Mouse (Mus musculus): Measurements from ENCODE around the gene Hist1h2bf.
A peak's percentile ranks its signal among the peaks of the same experiment; 100 is the strongest.
"Not testable (repeated sequence)": the region's sequence is repeated elsewhere in the genome, so short reads cannot be mapped to it uniquely, and the experiment has no call there.

Hist1h2bf gene

GRCm38 (mm10) chr13:23571504-23572217 lies 2.3 kb downstream of the Hist1h2bf start:
- not testable (repeated sequence) for DNase-seq (ENCODE audit: low read depth, low spot score)

DNA sequence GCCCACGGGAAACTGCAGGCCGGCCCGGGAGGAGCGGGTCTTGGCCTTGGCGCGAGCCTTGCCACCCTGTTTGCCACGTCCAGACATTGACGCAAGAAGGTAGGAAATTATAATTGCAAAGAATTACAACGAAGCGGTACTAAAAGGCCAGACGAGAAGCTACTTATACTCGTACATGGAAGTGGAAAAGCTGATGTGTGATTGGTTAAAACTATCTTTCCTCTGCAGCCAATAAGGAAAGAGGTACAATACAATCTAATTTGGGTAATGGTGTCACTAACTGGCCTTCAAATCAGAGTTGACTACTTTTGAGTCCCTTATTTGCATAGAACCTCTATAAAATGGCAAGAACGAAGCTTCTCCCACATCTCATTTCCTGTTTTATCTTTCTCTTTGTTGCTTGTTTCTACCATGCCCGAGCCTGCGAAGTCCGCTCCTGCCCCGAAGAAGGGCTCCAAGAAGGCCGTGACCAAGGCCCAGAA lies 2.9 kb downstream of the Hist1h2bf start, which contains the start of the genes Hist1h2ae and Hist1h2bg:
Gene Hist1h2ae (minus strand): TSS at position 199 of the 482 bp plus-strand sequence.
Gene Hist1h2bg (plus strand): TSS at position 375 of the 482 bp plus-strand sequence.
- peak; percentile 92 for DNase-seq (ENCODE audit: low read depth, low spot score)

- DNase-seq (ENCODE audit: low read depth, low spot score) = not testable (repeated sequence)
Observed at GRCm38 (mm10) chr13:23570261-23571021, 3.6 kb downstream of the Hist1h2bf start.

DNA sequence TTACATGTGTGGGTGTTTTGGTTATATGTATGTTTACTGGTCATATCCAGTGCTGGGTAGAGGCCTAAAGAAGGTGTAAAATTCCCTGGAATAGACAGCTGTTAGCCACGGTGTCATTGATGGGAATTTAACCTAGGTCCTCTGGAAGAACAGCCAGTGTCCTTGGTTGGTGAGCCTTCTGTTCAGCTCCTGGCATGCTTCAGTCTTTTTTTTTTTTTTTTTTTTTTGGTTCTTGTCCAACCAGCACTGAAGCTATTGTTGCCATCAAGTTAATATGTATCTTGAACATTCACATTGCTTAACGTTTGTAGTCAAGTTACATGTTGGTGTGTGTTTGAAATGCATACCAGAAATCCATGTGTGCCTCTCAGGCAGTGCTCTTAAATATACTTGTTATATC lies 9.5 kb downstream of the Hist1h2bf start:
- DNase-seq (ENCODE audit: low read depth, low spot score) = no peak

GRCm38 (mm10) chr13:23562699-23563462 lies 11.1 kb downstream of the Hist1h2bf start:
- peak; percentile 46 for DNase-seq (ENCODE audit: low read depth, low spot score)

GRCm38 (mm10) chr13:23561883-23562659 lies 11.9 kb downstream of the Hist1h2bf start, which contains the start of gene Hist1h3e:
TSS of gene Hist1h3e (minus strand) at chr13:23562369.
- peak; percentile 98 for DNase-seq (ENCODE audit: low read depth, low spot score)

DNA sequence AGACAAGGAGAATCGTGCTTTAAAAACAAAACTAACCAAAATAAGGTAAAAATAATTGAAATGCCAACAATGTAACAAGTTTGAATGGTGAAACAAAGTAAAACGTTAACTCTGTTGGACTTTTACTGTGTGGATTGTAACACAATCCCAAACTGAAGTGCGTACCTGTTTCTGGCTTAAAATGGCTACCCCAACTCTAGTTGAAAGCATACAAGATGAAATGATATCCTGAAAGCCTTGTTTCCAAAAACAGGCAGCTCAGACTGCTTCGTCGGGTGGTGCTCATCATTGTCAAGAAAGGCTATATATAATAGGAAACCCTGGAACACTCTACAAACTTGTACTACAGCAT lies 12.5 kb downstream of the Hist1h2bf start:
- not testable (repeated sequence) for DNase-seq (ENCODE audit: low read depth, low spot score)

DNA sequence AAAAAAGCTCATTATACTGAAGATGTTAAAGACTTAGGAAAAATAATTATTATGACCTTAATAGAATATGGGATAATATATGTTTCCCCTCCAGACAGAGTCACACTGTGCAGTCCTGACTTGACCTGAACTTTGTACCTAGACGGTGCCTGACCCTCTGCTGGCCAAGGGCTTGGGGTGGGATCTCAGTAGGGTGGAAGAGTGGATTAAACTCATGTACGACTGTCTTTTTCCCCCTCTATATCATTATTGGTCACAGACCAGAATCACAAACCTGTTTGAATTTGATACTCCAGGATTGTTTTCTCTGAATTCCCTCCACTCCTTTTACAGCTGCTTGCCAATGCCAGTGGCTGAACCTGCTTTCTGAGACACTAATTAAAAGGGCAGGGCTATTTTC lies 13.3 kb downstream of the Hist1h2bf start:
- DNase-seq (ENCODE audit: low read depth, low spot score) = not testable (repeated sequence)

- no peak for DNase-seq (ENCODE audit: low read depth, low spot score)
Observed at GRCm38 (mm10) chr13:23556906-23557305, 17.1 kb downstream of the Hist1h2bf start.

DNA sequence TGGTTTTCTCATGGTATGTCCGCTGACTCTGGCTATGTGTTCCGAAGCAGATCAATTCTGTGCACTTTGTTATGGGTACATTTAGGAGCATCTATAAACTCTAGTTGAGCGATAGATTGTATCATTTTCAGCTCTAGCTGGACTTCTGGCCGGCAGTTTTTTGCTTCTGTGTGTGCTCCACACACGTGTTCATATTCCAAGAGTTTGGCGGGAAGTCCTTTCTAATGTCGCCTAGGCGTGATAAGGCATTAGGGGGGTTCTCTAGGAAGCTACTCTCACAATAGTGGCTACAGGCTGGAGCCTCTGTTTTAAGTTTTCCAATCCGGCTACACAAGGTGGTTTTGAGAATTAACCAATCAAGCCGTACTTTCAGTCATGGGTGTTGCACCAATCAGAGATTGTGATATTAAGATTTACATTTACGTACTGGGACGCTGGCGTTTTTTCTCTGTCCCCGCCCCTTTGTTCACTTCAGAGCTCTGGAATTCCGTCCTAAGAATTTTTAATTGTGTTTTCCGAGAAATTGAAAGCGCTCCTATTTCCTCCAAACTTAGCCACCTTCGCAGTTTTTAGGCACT lies 18.1 kb downstream of the Hist1h2bf start:
- peak; percentile 87 for DNase-seq (ENCODE audit: low read depth, low spot score)

GRCm38 (mm10) chr13:23554925-23555838 lies 18.8 kb downstream of the Hist1h2bf start:
- peak; percentile 73 for DNase-seq (ENCODE audit: low read depth, low spot score)

DNA sequence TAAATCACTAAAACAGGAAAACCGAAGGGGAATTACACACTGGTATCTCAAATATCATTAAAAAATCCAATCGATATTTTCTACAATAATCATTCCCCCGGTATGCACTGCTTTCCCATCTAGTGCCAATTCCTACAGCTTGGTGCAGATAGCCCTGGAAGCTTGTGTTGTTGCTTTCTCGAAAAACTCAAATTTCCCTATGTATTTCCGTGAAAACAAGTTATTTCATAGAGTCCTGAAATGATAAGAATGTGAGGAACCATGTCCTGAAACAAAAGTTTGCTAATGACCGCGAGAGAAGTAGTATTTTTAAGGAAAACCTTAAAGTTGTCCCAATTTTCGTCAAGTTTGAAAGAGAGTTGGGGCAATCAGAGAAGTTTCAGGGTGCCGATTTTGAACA lies 19.6 kb downstream of the Hist1h2bf start:
- no peak for DNase-seq (ENCODE audit: low read depth, low spot score)

- DNase-seq (ENCODE audit: low read depth, low spot score) = no peak
Observed at GRCm38 (mm10) chr13:23552962-23553361, 21.0 kb downstream of the Hist1h2bf start, which contains the start of gene Hist1h1d. TSS of gene Hist1h1d (plus strand) at chr13:23553262.

- no peak for DNase-seq (ENCODE audit: low read depth, low spot score)
Observed at GRCm38 (mm10) chr13:23551931-23552914, 21.8 kb downstream of the Hist1h2bf start.

GRCm38 (mm10) chr13:23551146-23551834 lies 22.7 kb downstream of the Hist1h2bf start, which contains the start of gene Hist1h4f:
TSS of gene Hist1h4f (minus strand) at chr13:23551648.
- peak; percentile 80 for DNase-seq (ENCODE audit: low read depth, low spot score)

- DNase-seq (ENCODE audit: low read depth, low spot score) = no peak
Observed at GRCm38 (mm10) chr13:23550761-23551145, 23.2 kb downstream of the Hist1h2bf start.

- no peak for DNase-seq (ENCODE audit: low read depth, low spot score)
Observed at GRCm38 (mm10) chr13:23546694-23547093, 27.3 kb downstream of the Hist1h2bf start.

GRCm38 (mm10) chr13:23544787-23545120 lies 29.2 kb downstream of the Hist1h2bf start:
- DNase-seq (ENCODE audit: low read depth, low spot score) = not testable (repeated sequence)
